9 mouse cellular contexts compared by ENCODE assay signal in the genomic region with DNA sequence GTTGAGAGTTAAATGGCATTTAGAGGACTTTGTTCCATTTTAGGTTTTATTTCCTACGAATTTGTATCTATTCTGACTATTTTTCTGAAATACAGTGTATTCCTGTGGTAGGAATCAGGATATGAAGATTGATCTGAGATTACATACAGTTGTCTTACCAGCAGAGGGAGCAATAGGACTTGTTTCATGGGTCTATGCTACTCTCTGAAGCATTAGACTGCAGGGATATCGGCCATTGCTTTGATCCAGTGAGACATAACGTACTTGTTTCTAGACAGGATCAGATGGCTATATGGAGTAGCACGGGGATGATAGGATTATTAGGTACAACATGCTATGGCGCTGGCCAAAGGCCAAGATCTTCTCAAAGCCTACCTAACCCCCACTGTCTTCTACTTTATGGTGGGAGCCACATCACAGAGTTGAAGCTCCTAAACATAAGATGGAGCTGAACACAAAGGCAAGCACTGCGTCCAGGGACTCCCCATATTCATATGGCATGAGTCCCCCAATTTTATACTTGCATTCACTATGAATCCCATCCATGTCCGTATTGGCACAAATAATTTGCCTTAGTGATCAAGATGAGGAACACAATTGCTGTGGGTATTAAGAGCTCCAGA. TPM values are rescaled to one million over a fixed set of nuclear protein-coding genes. Genes with fewer than 3 reads are reported as not detected.
DNase-seq lines count a peak whose midpoint lies in the region; ATAC-seq and TF ChIP-seq lines count a peak whose summit lies in the region.
"Had no signal": no experiment of that assay in that cellular context is flagged by ENCODE, and none has a peak within 500 bp of the region (broad histone marks: within the 10 kb centered on the region; RNA-seq: fewer than 3 reads in every experiment).

No protein-coding gene starts in this region.

- H3K4me3 ChIP-seq in heart, postnatal 0 days (ENCODE audit: low read depth, low read length): no peak overlapping the region
- H3K4me3 ChIP-seq in G1E (ENCODE audit: low read depth, low read length): no peak overlapping the region
- H3K4me3 ChIP-seq: limb, embryonic 12.5 days had no signal

- peak; percentile 70 for TF ChIP-seq CTCF in heart, postnatal 0 days (IDR thresholded peaks at IDR 0.05; ENCODE audit: low read depth)
- TF ChIP-seq CTCF in G1E (IDR thresholded peaks at IDR 0.05; ENCODE audit: low read depth, low read length): peak; percentile 30; the same call in 1 of the 2 replicates

- WGBS in heart, postnatal 0 days: 54% methylated on average over 7 of the region's 7 CpGs

- no peak overlapping the region for H3K4me2 ChIP-seq in heart, postnatal 0 days (ENCODE audit: low read depth, low read length)
- H3K4me2 ChIP-seq: limb, embryonic 12.5 days had no signal

- no peak overlapping the region for H3K9ac ChIP-seq in heart, postnatal 0 days (replicated peaks; ENCODE audit: low read depth, low read length)
- H3K9ac ChIP-seq: limb, embryonic 12.5 days had no signal

- no peaks in the 10 kb centered on the region for H3K27me3 ChIP-seq in heart, postnatal 0 days (ENCODE audit: control insufficient read depth, insufficient read depth, low read length)
- H3K27me3 ChIP-seq in G1E (ENCODE audit: insufficient read depth, low read length): no peaks in the 10 kb centered on the region
- H3K27me3 ChIP-seq: limb, embryonic 12.5 days had no signal

- 0 out of 2 replicates have a peak, but pooled peaks cover 7% of the 10 kb centered on the region for H3K36me3 ChIP-seq in heart, postnatal 0 days (replicated peaks; ENCODE audit: control insufficient read depth, insufficient read depth, low read length)
- peaks cover 81% of the 10 kb centered on the region for H3K36me3 ChIP-seq in G1E (replicated peaks)

- H3K9me3 ChIP-seq in heart, postnatal 0 days (replicated peaks; ENCODE audit: control insufficient read depth, low read length): no peaks in the 10 kb centered on the region
- no peaks in the 10 kb centered on the region for H3K9me3 ChIP-seq in G1E (replicated peaks)
- H3K9me3 ChIP-seq: limb, embryonic 12.5 days had no signal

- no peak for ATAC-seq in heart, postnatal 0 days (ENCODE audit: insufficient read depth, low read depth)
- no peak for ATAC-seq in G1E (ENCODE audit: extremely low read depth, insufficient number of reproducible peaks, low FRiP score, poor library complexity, severe bottlenecking)

- peak; percentile 55 for DNase-seq in heart, postnatal 0 days (ENCODE audit: low spot score)
- no peak for DNase-seq in heart, adult 11 months
- peak; percentile 51 for DNase-seq in G1E (ENCODE audit: low spot score)
- peak; percentile 79 for DNase-seq in cerebellum, adult 9-10 months
- DNase-seq in induced T-regulatory cell, adult 2 months (ENCODE audit: low read depth): peak; percentile 58
- peak; percentile 13 for DNase-seq in lung, postnatal 14 days
- DNase-seq in telencephalon, adult 2 months (ENCODE audit: low read depth, low spot score): peak; percentile 44
- DNase-seq in spleen, postnatal 10 days (ENCODE audit: low spot score in 2 of 2): no peak

- H3K4me1 ChIP-seq in heart, postnatal 0 days (ENCODE audit: control insufficient read depth, insufficient read depth): no peaks in the 10 kb centered on the region
- H3K4me1 ChIP-seq in G1E (ENCODE audit: insufficient read depth, low read depth, low read length): no peaks in the 10 kb centered on the region
- H3K4me1 ChIP-seq: limb, embryonic 12.5 days had no signal

- no peak for TF ChIP-seq EP300 in heart, postnatal 0 days (IDR thresholded peaks at IDR 0.05; ENCODE audit: low read depth)

- H3K27ac ChIP-seq in heart, postnatal 0 days (ENCODE audit: low read depth): no peak overlapping the region
- H3K27ac ChIP-seq: limb, embryonic 12.5 days had no signal

RNA-seq across cellular contexts. Expression of a gene that starts 19.6 kb away (rescaled TPM):
- 0.62 and 1.4 TPM in 2 replicates for total RNA-seq in heart, postnatal 0 days (2014; rRNA removed; ENCODE audit: low replicate concordance)
- 1.7 and 1.8 TPM in 2 replicates for polyA plus RNA-seq in heart, postnatal 0 days (2015; fragmentation: Nextera tagmentation; extraction: Ambion mirVana)
- 17.5 and 18.9 TPM in 2 replicates for total RNA-seq in G1E (2014; fragmentation: Nextera tagmentation)
- 10.3 and 11.2 TPM in 2 replicates for total RNA-seq in G1E (2017)
- polyA plus RNA-seq in G1E (2012): 27.9 and 32.5 TPM in 2 replicates

RNA-seq across cellular contexts. Expression of a gene that starts 27.6 kb away (rescaled TPM):
- total RNA-seq in heart, postnatal 0 days (2014; rRNA removed; ENCODE audit: low replicate concordance): not detected in 2 replicates
- polyA plus RNA-seq in heart, postnatal 0 days (2015; fragmentation: Nextera tagmentation; extraction: Ambion mirVana): 0.05 TPM in 1 of 2 replicates, not detected in the other
- total RNA-seq in G1E (2014; fragmentation: Nextera tagmentation): not detected in 2 replicates
- total RNA-seq in G1E (2017): not detected in 2 replicates
- polyA plus RNA-seq in G1E (2012): 0.02 TPM in 1 of 2 replicates, not detected in the other
- polyA plus RNA-seq: limb, embryonic 12.5 days had no signal

RNA-seq across cellular contexts. Expression of a gene that starts 36.3 kb away (rescaled TPM):
- 10.5 and 12.2 TPM in 2 replicates for total RNA-seq in heart, postnatal 0 days (2014; rRNA removed; ENCODE audit: low replicate concordance)
- 45.5 and 47.3 TPM in 2 replicates for polyA plus RNA-seq in heart, postnatal 0 days (2015; fragmentation: Nextera tagmentation; extraction: Ambion mirVana)
- 19.1 and 20.9 TPM in 2 replicates for total RNA-seq in G1E (2014; fragmentation: Nextera tagmentation)
- 30.9 and 34.7 TPM in 2 replicates for total RNA-seq in G1E (2017)
- polyA plus RNA-seq in G1E (2012): 26.5 and 29.7 TPM in 2 replicates

Comparison
In these comparisons a context has a peak if more than half of its experiments do, and no peak if none do; other contexts are left out.
1. DNase-seq: peak in heart, postnatal 0 days (single experiment), G1E (single experiment), cerebellum, adult 9-10 months (single experiment), induced T-regulatory cell, adult 2 months (single experiment), lung, postnatal 14 days (single experiment) and telencephalon, adult 2 months (single experiment); none in heart, adult 11 months (single experiment) and spleen, postnatal 10 days (0 of 2).